Comparison of ENCODE assay signal across 31 mouse cellular contexts in the genomic region with DNA sequence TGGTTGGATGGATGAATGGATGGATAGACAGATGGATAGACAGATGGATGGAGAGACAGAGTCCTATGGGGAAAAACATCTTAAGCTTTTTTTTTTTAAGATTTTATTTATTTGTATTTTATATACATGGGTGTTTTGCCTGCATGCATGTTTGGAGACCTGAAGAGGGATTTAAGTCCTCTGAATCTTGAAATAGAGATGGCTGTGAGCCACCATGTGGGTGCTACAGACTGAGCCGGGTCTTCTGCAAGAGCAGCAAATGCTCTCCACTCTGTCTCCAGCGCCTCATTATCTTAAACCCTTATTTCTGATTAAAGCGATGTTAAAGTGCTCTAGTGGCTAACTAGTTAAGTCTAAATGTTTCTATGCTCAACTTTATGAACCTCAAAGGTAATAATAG. TPM values are rescaled to one million over a fixed set of nuclear protein-coding genes. Genes with fewer than 3 reads are reported as not detected.
"Had no signal": no experiment of that assay in that cellular context is flagged by ENCODE, and none has a peak within 500 bp of the region (broad histone marks: within the 10 kb centered on the region; RNA-seq: fewer than 3 reads in every experiment).

No protein-coding gene starts in this region.

- H3K9me3 ChIP-seq: limb, embryonic 10.5 days; limb, embryonic 12.5 days; limb, embryonic 13.5 days; limb, embryonic 15.5 days; liver, embryonic 12.5 days; liver, embryonic 13.5 days; liver, embryonic 15.5 days; lung, embryonic 15.5 days; megakaryocyte, embryonic 14.5 days; midbrain, embryonic 10.5 days; midbrain, embryonic 12.5 days; midbrain, embryonic 13.5 days; midbrain, embryonic 15.5 days; neural tube, embryonic 12.5 days had no signal

- H3K27me3 ChIP-seq: limb, embryonic 12.5 days; limb, embryonic 13.5 days; limb, embryonic 15.5 days; liver, embryonic 12.5 days; liver, embryonic 13.5 days; liver, embryonic 15.5 days; lung, embryonic 15.5 days; megakaryocyte, embryonic 14.5 days; midbrain, embryonic 12.5 days; midbrain, embryonic 13.5 days; midbrain, embryonic 15.5 days; neural tube, embryonic 12.5 days had no signal

- DNase-seq: left cerebral cortex, postnatal 4 days; liver; liver, embryonic 13.5 days; liver, postnatal 0 days; lung, adult 18-20 months; lung, adult 2 months; lung, embryonic 14.5 days; lung, postnatal 10 days; lung, postnatal 14 days; lung, postnatal 36 days; lung, postnatal 4 days; midbrain, embryonic 14.5 days had no signal

- H3K4me3 ChIP-seq: limb, embryonic 10.5 days; limb, embryonic 12.5 days; limb, embryonic 13.5 days; limb, embryonic 15.5 days; liver, embryonic 12.5 days; liver, embryonic 13.5 days; liver, embryonic 15.5 days; lung, embryonic 15.5 days; megakaryocyte, embryonic 14.5 days; midbrain, embryonic 10.5 days; midbrain, embryonic 12.5 days; midbrain, embryonic 13.5 days; midbrain, embryonic 15.5 days; myocyte; neural tube, embryonic 12.5 days had no signal

- H3K4me1 ChIP-seq: limb, embryonic 10.5 days; limb, embryonic 12.5 days; limb, embryonic 13.5 days; limb, embryonic 15.5 days; liver, embryonic 12.5 days; liver, embryonic 13.5 days; liver, embryonic 15.5 days; lung, embryonic 15.5 days; midbrain, embryonic 12.5 days; midbrain, embryonic 13.5 days; midbrain, embryonic 15.5 days; neural tube, embryonic 12.5 days had no signal

- H3K27ac ChIP-seq: limb, embryonic 10.5 days; limb, embryonic 12.5 days; limb, embryonic 13.5 days; limb, embryonic 15.5 days; liver, embryonic 12.5 days; liver, embryonic 13.5 days; liver, embryonic 14.5 days; liver, embryonic 15.5 days; lung, embryonic 15.5 days; macrophage; midbrain, embryonic 10.5 days; midbrain, embryonic 12.5 days; midbrain, embryonic 13.5 days; midbrain, embryonic 15.5 days; neural tube, embryonic 12.5 days had no signal

RNA-seq across cellular contexts. Expression of gene Slc24a1, which starts 44.0 kb away (rescaled TPM):
- polyA plus RNA-seq: liver, adult 2 months; macrophage; midbrain, embryonic 11.5 days; midbrain, embryonic 12.5 days; neural tube, embryonic 11.5 days; neural tube, embryonic 12.5 days had no signal
